Mouse (Mus musculus) spleen, adult 12 weeks (tissue): Measurements from ENCODE around the gene Ciapin1.

Source experiments
- DNase-seq: peaks from one replicate; pipeline ENCODE4 v3.0.0; 2022; ENCODE audit warnings: low spot score

Gene Ciapin1

DNA sequence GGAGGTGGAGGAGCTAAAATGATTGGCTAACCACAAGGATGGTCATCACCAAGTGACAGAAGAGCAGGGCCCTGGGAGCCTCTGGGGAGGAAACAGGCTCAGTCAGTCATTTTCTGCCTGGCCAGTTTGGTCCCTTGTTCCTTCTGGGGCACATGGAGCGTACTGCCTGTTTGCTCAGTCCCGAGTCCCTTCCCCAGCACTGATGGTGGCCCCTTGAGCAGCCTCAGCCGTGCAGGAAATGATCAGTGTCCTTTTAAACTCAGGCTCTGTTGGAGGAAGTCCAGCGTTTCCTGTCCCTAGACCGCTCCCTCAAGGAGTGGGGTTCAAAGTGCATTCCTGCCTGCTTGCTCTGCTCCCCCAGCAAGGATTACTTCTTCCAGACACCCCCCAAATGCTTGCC is 59.7 kb downstream of the Ciapin1 start:
- no peak for DNase-seq

GRCm38 (mm10) chr8:94778036-94778435 is 60.1 kb downstream of the Ciapin1 start:
- DNase-seq = no peak

DNA sequence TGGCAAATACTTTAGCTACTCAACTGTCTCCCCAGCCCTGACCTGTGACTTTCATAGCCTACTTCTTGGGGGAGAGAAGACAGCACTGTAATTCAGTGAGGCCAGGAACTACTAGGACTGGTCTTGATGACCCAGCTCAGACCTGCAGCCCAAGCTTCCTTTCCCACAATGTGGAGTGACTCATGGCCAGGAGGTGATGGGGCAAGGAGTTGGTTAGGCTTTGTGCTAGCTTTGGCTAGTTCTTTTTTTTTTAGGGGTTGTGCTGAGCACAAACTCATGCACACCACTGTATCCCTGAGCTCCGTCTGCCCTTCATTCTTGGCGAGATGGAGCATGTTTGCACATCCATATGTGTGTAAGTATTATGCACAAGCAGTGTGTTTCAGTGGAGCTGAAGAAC is 61.8 kb downstream of the Ciapin1 start:
- no peak for DNase-seq

- DNase-seq = no peak
These were observed 63.6 kb downstream of the Ciapin1 start for GRCm38 (mm10) chr8:94774601-94775000.

DNA sequence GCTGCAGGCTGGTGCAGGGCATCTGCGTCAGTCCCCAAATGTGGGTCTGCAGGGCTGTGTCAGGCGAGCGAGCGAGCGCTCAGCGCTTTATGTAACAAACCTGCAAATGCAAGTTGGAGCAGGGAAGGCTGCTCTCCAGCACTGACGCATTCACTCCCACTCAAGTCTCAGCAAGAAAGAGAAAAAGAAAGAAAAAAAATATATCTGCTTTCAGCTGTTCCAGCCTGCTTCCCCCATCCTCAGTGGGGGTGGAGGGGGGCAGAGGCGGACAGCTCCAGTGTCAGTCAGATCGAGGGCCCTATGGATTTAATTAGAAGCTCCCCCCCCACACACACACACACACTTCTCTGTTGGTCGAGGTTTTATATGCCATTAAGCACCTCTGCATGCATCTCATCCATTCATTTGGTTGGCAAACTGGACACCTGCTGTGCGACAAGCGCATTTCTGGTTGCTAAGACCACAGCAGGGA is 64.4 kb downstream of the Ciapin1 start:
- no peak for DNase-seq

DNA sequence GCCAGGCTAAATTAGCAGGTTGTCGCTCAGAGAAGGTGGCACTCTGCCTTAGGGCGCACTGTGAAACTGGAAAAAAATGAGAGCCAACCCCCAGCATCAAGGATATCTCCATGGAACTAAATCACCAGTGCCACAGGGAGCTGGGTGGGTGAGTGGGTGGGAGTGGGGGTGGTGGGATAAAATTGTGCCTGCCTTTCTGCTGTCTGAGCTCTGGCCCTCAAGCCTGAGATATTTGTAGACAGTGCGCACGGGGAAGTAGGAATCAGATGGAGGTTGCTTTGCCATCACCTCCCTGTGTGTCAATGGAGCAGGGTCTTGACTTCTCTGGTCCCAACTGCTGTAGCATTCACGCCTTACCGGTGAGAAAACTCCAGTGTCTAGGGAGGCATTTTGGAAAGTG is 65.1 kb downstream of the Ciapin1 start:
- no peak for DNase-seq

GRCm38 (mm10) chr8:94771941-94772670 is 66.1 kb downstream of the Ciapin1 start, which contains the start of gene Cx3cl1:
TSS of gene Cx3cl1 (plus strand) at chr8:94772009.
- no peak for DNase-seq

GRCm38 (mm10) chr8:94770945-94771344 is 67.2 kb downstream of the Ciapin1 start:
- no peak for DNase-seq
